Mouse (Mus musculus) brain, embryonic 14.5 days (tissue): ENCODE data around the gene Dact2. TPM values are rescaled to one million over a fixed set of nuclear protein-coding genes. Genes with fewer than 3 reads are reported as not detected.

Source experiments
- DNase-seq: peaks from one replicate; pipeline ENCODE4 v3.0.0-alpha.2; 2011; ENCODE audit warnings: low read depth
- CTCF ChIP-seq: fragments of 200-500 bp; IDR thresholded peaks from 2 replicates; pipeline ENCODE4 v1.5.1; 2012; ENCODE audit warnings: inconsistent platforms, mild to moderate bottlenecking, moderate library complexity, borderline replicate concordance; ENCODE audit not compliant: insufficient read depth, insufficient read length; ENCODE audit errors: extremely low read depth
- POLR2A ChIP-seq: fragments of 200-500 bp; IDR thresholded peaks from 2 replicates; pipeline ENCODE4 v1.6.1; 2012; ENCODE audit warnings: mild to moderate bottlenecking, inconsistent platforms, borderline replicate concordance; ENCODE audit not compliant: poor library complexity, insufficient read depth, insufficient read length, severe bottlenecking; ENCODE audit errors: extremely low read depth
- polyA plus RNA-seq: library from polyadenylated mRNA; depleted of rRNA; stranded (reverse); fragments of >200 nt; gene quantifications from 2 replicates; pipeline ENCODE4 v1.2.3, GENCODE M21; 2012; rRNA removed

The Dact2 gene
- polyA plus RNA-seq, 1 experiment = 2.5 TPM

- TF ChIP-seq POLR2A = no peak
- no peak for DNase-seq
These were observed 33.1 kb downstream of the Dact2 start for GRCm38 (mm10) chr17:14170961-14171479.

- DNase-seq = no peak
- no peak for TF ChIP-seq POLR2A
- no peak for TF ChIP-seq CTCF
These were observed 34.7 kb downstream of the Dact2 start for GRCm38 (mm10) chr17:14169431-14169830.

GRCm38 (mm10) chr17:14167594-14167993 lies 36.5 kb downstream of the Dact2 start:
- TF ChIP-seq POLR2A = no peak
- no peak for TF ChIP-seq CTCF
- DNase-seq = peak; percentile 57

GRCm38 (mm10) chr17:14166746-14167432 lies 37.2 kb downstream of the Dact2 start:
- no peak for DNase-seq

GRCm38 (mm10) chr17:14165934-14166610 lies 38.0 kb downstream of the Dact2 start:
- no peak for TF ChIP-seq POLR2A
- TF ChIP-seq CTCF = no peak
- peak; percentile 26 for DNase-seq

More at GRCm38 (mm10) chr17:14166746-14167432, 37.2 kb downstream of the Dact2 start:
- TF ChIP-seq POLR2A (no peak), CTCF (no peak)

- peak; percentile 95 for DNase-seq
- no peak for TF ChIP-seq POLR2A
These were observed 38.7 kb downstream of the Dact2 start for GRCm38 (mm10) chr17:14165332-14165876.

GRCm38 (mm10) chr17:14160846-14161245 lies 43.3 kb downstream of the Dact2 start:
- TF ChIP-seq CTCF (no peak), POLR2A (no peak)
- DNase-seq = no peak

- peak; percentile 73 for DNase-seq
These were observed 46.3 kb downstream of the Dact2 start for GRCm38 (mm10) chr17:14157779-14158195.

More at GRCm38 (mm10) chr17:14157779-14158195, 46.3 kb downstream of the Dact2 start:
- TF ChIP-seq POLR2A (no peak), CTCF (no peak)

Other genes with a start within 250 kb of the Dact2 start
- gene Gm7356, start 200.6 kb downstream of the Dact2 start, polyA plus RNA-seq = not detected in 2 replicates
- gene Gm7358, start 144.8 kb downstream of the Dact2 start, polyA plus RNA-seq = not detected in 2 replicates
- gene Smoc2, start 75.2 kb upstream of the Dact2 start, polyA plus RNA-seq = 5.8 and 9.8 TPM in 2 replicates